Mouse (Mus musculus) spleen, adult 12 weeks (tissue): ENCODE measurements around the gene Arhgap9.

Experiments used
- DNase-seq: peaks from one replicate; pipeline ENCODE4 v3.0.0; 2022; ENCODE audit warnings: low spot score

The Arhgap9 gene

GRCm38 (mm10) chr10:127322669-127323068, 905 bp downstream of the Arhgap9 start:
- no peak for DNase-seq

- DNase-seq = no peak
Observed at GRCm38 (mm10) chr10:127323131-127323855, 1.5 kb downstream of the Arhgap9 start.

GRCm38 (mm10) chr10:127324495-127324894, 2.7 kb downstream of the Arhgap9 start:
- DNase-seq = peak; percentile 65

GRCm38 (mm10) chr10:127325454-127326016, 3.8 kb downstream of the Arhgap9 start:
- no peak for DNase-seq

- no peak for DNase-seq
Observed at GRCm38 (mm10) chr10:127326017-127326801, 4.4 kb downstream of the Arhgap9 start.

GRCm38 (mm10) chr10:127326828-127327227, 5.1 kb downstream of the Arhgap9 start:
- DNase-seq = no peak

- no peak for DNase-seq
Observed at GRCm38 (mm10) chr10:127327461-127328145, 5.8 kb downstream of the Arhgap9 start.

GRCm38 (mm10) chr10:127330212-127330611, 8.4 kb downstream of the Arhgap9 start:
- no peak for DNase-seq

- no peak for DNase-seq
Observed at GRCm38 (mm10) chr10:127332211-127332874, 10.6 kb downstream of the Arhgap9 start.

- DNase-seq = no peak
Observed at GRCm38 (mm10) chr10:127333152-127333551, 11.4 kb downstream of the Arhgap9 start.

- no peak for DNase-seq
Observed at GRCm38 (mm10) chr10:127335271-127335670, 13.5 kb downstream of the Arhgap9 start.

- no peak for DNase-seq
Observed at GRCm38 (mm10) chr10:127336952-127337351, 15.2 kb downstream of the Arhgap9 start.

- no peak for DNase-seq
Observed at GRCm38 (mm10) chr10:127337536-127338099, 15.9 kb downstream of the Arhgap9 start.

GRCm38 (mm10) chr10:127338930-127339682, 17.3 kb downstream of the Arhgap9 start:
- peak; percentile 69 for DNase-seq

- DNase-seq = no peak
Observed at GRCm38 (mm10) chr10:127339683-127340576, 18.2 kb downstream of the Arhgap9 start.

GRCm38 (mm10) chr10:127340577-127341359, 19.0 kb downstream of the Arhgap9 start:
- no peak for DNase-seq

GRCm38 (mm10) chr10:127341360-127341690, 19.6 kb downstream of the Arhgap9 start:
- DNase-seq = no peak

GRCm38 (mm10) chr10:127341891-127342639, 20.3 kb downstream of the Arhgap9 start, which contains the start of gene Gli1:
TSS of gene Gli1 (minus strand) at chr10:127341974.
- DNase-seq = peak; percentile 68
